Mouse (Mus musculus): ENCODE data around the gene Foxk2. TPM values are rescaled to one million over a fixed set of nuclear protein-coding genes. Genes with fewer than 3 reads are reported as not detected.
A peak's percentile ranks its signal among the peaks of the same experiment; 100 is the strongest.

Foxk2 gene
- polyA plus RNA-seq, 2 experiments, result 11.1 to 43.7 TPM

DNA sequence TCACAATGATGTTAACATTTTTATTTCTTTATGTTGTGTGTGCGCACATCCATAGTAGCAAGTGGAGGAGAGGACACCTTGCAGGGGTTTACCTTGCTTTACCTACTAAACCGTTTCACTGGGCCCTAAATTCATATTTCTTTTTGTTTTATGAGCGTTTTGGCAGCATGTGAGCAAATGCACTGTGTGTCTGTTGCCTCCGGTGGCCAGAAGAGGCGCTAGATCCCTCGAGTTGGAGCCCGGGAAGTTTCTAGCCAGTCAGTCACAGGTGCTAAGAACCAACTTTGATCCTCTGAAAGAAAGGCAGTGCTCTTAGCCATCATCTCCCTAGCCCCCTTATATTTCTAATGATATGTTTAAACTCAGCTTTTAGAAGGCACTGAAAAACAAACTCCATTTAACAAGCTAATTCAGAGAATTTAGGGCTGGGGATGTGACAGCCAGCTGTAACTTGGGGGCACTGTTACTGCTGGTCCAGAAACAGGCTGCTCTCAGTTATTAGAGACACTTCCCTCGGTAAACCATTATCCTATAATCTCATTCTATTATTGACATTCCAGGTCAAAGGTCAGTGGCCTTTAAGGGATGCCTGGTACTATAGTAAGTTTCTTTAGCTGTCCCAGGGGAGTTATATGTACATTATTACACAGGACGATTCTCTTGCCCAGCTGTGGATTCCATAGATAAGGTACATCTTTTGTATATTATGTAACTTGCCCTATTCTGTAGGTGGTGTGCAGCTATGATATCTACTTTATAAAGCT is 24.1 kb upstream of the Foxk2 start:
- 26% methylated on average over 9 of the region's 9 CpGs for WGBS
- no peaks in the 10 kb centered on the region for H3K27me3 ChIP-seq (ENCODE audit: control insufficient read depth, insufficient read depth, low read length)
- ATAC-seq (ENCODE audit: low FRiP score, low read depth) (no peak), DNase-seq (ENCODE audit: low spot score) (peak; percentile 31)
- peaks cover 20% of the 10 kb centered on the region for H3K4me1 ChIP-seq (ENCODE audit: control insufficient read depth, insufficient read depth, low read length)
- H3K4me2 ChIP-seq (replicated peaks; ENCODE audit: low read depth, low read length, severe bottlenecking), result peak overlapping the region; percentile 51
- no peaks in the 10 kb centered on the region for H3K9me3 ChIP-seq (ENCODE audit: control insufficient read depth, low read length)
- peak overlapping the region; percentile 68; the same call in 1 of the 2 replicates for H3K4me3 ChIP-seq (replicated peaks; ENCODE audit: low read length)
- no peak for TF ChIP-seq POLR2A (IDR thresholded peaks at IDR 0.05; ENCODE audit: borderline replicate concordance, extremely low read depth, insufficient read depth, insufficient read length)
- H3K9ac ChIP-seq (ENCODE audit: low read depth, low read length, severe bottlenecking), result no peak overlapping the region
- peak overlapping the region; percentile 98 for H3K27ac ChIP-seq (replicated peaks; ENCODE audit: low read depth, low read length)
- H3K36me3 ChIP-seq (ENCODE audit: control insufficient read depth, insufficient read depth, low read length), result peaks cover 21% of the 10 kb centered on the region

DNA sequence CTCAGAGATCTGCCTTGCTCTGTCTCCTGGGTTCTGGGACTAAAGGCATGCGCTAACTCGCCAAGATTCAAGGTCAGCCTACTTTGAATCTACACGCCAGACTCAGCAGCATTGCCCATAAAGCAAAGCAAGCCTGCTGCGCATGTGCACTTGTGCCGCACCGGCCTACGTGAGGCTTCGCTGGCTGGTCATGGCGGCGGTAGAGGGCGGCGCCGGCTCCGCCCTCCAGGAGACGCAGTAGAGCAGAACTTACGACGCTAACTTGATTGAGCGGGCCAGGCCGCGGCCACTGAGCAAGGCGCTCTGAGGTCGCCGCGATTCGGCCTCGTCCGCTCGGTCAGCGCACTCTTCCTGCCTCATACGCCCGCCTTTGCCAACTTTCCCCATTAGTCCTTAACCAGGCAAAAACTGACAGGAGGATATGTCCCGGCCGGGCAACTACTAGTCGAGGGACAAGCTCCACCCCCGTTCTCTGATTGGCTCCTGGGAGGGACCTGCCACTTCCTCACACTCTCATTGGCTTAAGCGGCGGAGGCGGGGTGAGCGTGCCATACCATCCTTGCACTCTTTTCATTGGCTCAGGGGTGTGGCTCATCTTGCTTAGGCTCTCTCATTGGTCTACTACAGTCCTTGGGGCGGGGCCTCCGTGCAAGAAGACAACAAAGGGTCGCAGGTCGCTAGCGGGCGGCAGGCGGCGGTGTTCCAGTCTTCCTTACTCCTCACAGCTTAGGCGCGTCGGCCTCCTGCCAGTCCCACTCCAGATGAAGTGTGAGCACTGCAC is 23.0 kb upstream of the Foxk2 start, which contains the start of gene Narf:
Gene Narf, plus strand, starts transcription at position 690 of the 781 bp plus-strand sequence.
- peak; percentile 100 for DNase-seq (ENCODE audit: low spot score)
- Histone ChIP-seq H3K27me3 (ENCODE audit: control insufficient read depth, insufficient read depth, low read length) (no peaks in the 10 kb centered on the region), H3K36me3 (ENCODE audit: control insufficient read depth, insufficient read depth, low read length) (peaks cover 32% of the 10 kb centered on the region), H3K27ac (replicated peaks; ENCODE audit: low read depth, low read length) (peak within 1 kb of the TSS; percentile 98), H3K9ac (ENCODE audit: low read depth, low read length, severe bottlenecking) (peak within 1 kb of the TSS; percentile 78), H3K4me1 (ENCODE audit: control insufficient read depth, insufficient read depth, low read length) (peaks cover 20% of the 10 kb centered on the region), H3K4me2 (replicated peaks; ENCODE audit: low read depth, low read length, severe bottlenecking) (peak within 1 kb of the TSS; percentile 52), H3K9me3 (ENCODE audit: control insufficient read depth, low read length) (no peaks in the 10 kb centered on the region), H3K4me3 (replicated peaks; ENCODE audit: low read length) (peak within 1 kb of the TSS; percentile 68)
- peak; percentile 100 for ATAC-seq (ENCODE audit: low FRiP score, low read depth)
- TF ChIP-seq POLR2A (IDR thresholded peaks at IDR 0.05; ENCODE audit: borderline replicate concordance, extremely low read depth, insufficient read depth, insufficient read length), result peak; percentile 97; the same call in 1 of the 2 replicates
- under 1% methylated on average over 50 of the region's 50 CpGs for WGBS

DNA sequence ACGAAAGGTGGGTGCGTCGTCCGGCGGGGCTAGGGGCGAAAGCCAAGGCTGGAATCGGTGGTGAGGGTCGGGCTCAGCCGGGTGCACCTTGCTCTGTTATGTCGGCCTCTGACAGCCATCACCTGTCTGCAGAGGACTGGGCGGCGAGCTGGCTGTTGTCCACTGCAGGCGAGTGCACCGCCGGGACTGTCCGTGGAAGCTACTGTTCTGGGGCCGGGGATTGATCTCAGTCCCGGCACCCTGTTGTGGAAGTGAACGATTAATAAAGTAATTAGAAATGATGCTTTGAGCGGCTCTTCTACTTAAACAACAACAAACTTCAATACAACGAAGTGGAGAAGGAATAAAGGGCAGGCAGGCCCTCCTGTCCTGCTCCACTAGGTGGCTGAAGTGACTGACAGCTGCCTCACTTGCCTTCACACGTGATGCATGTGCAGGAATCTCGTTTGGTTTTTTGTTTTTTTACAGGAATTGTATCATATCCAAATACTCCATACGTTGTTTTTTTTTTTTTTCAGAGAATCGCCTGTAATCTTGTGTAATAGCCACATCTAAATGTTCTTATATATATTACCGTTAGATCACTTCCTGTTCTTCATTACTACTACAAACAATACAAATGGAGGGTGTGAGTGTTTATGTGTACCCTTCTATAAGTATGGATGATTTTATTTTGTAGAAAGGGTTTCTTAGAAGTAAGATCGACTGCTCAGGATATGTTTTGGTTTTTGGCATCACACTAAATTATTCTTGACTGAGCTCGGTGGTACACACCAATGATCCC is 22.3 kb upstream of the Foxk2 start:
- H3K9me3 ChIP-seq (ENCODE audit: control insufficient read depth, low read length), result no peaks in the 10 kb centered on the region
- 5% methylated on average over 28 of the region's 28 CpGs for WGBS
- peak overlapping the region; percentile 78 for H3K9ac ChIP-seq (ENCODE audit: low read depth, low read length, severe bottlenecking)
- no peaks in the 10 kb centered on the region for H3K27me3 ChIP-seq (ENCODE audit: control insufficient read depth, insufficient read depth, low read length)
- no peak for TF ChIP-seq POLR2A (IDR thresholded peaks at IDR 0.05; ENCODE audit: borderline replicate concordance, extremely low read depth, insufficient read depth, insufficient read length)
- peak overlapping the region; percentile 88 for H3K27ac ChIP-seq (replicated peaks; ENCODE audit: low read depth, low read length)
- ATAC-seq (ENCODE audit: low FRiP score, low read depth) (peak; percentile 28), DNase-seq (ENCODE audit: low spot score) (peak; percentile 67)
- peak overlapping the region; percentile 52 for H3K4me2 ChIP-seq (replicated peaks; ENCODE audit: low read depth, low read length, severe bottlenecking)
- H3K4me3 ChIP-seq (replicated peaks; ENCODE audit: low read length), result peak overlapping the region; percentile 68
- peaks cover 39% of the 10 kb centered on the region for H3K36me3 ChIP-seq (ENCODE audit: control insufficient read depth, insufficient read depth, low read length)
- H3K4me1 ChIP-seq (ENCODE audit: control insufficient read depth, insufficient read depth, low read length), result peaks cover 20% of the 10 kb centered on the region

DNA sequence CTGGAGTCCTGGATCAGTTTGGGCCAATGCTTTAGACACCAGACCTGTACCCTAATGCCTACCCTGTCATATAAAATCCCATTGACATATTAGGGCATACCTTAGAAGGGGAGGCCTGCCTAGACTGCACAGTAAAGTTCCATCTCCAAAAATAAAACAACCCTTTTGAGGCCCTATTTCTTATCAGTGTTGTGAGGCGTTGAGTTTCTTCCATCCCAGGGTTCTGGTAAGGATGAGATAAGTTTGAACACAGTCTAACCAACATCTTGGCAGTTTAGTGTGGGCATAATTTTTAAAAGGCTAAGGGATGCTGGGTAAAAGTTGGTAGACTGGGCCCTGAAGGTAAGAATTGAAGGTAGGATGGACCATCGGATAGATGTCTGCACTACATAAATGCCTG is 20.1 kb upstream of the Foxk2 start:
- H3K27me3 ChIP-seq (ENCODE audit: control insufficient read depth, insufficient read depth, low read length), result no peaks in the 10 kb centered on the region
- H3K27ac ChIP-seq (replicated peaks; ENCODE audit: low read depth, low read length), result no peak overlapping the region
- H3K9ac ChIP-seq (ENCODE audit: low read depth, low read length, severe bottlenecking), result no peak overlapping the region
- no peak overlapping the region for H3K4me3 ChIP-seq (replicated peaks; ENCODE audit: low read length)
- ATAC-seq (ENCODE audit: low FRiP score, low read depth) (no peak), DNase-seq (ENCODE audit: low spot score) (no peak)
- no peak for TF ChIP-seq POLR2A (IDR thresholded peaks at IDR 0.05; ENCODE audit: borderline replicate concordance, extremely low read depth, insufficient read depth, insufficient read length)
- H3K9me3 ChIP-seq (ENCODE audit: control insufficient read depth, low read length), result no peaks in the 10 kb centered on the region
- H3K36me3 ChIP-seq (ENCODE audit: control insufficient read depth, insufficient read depth, low read length), result peaks cover 60% of the 10 kb centered on the region
- WGBS, result 92% methylated on average over 2 of the region's 2 CpGs
- H3K4me2 ChIP-seq (replicated peaks; ENCODE audit: low read depth, low read length, severe bottlenecking), result no peak overlapping the region
- peaks cover 20% of the 10 kb centered on the region for H3K4me1 ChIP-seq (ENCODE audit: control insufficient read depth, insufficient read depth, low read length)

DNA sequence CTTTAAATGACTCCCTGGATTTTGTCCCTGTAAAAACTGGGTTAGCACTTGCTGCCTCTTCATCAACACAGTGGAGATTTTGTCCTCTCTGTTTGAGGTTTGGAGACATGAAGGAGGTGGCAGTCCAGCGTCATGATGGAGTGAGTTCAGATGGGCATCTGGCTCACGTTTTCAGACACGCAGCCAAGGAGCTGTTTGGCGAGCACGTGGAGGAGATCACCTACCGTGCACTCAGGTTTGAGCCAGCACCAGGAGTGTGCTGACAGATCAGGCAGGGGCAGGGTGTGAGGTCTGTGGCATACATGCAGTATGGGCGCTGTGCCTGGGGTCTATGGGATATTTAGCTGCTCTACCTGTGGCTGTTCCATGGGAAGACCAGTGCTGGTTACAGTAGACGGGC is 9.6 kb upstream of the Foxk2 start:
- no peak overlapping the region for H3K9ac ChIP-seq (ENCODE audit: low read depth, low read length, severe bottlenecking)
- ATAC-seq (ENCODE audit: low FRiP score, low read depth), result no peak
- H3K4me1 ChIP-seq (ENCODE audit: control insufficient read depth, insufficient read depth, low read length), result no peaks in the 10 kb centered on the region
- TF ChIP-seq POLR2A (IDR thresholded peaks at IDR 0.05; ENCODE audit: borderline replicate concordance, extremely low read depth, insufficient read depth, insufficient read length), result no peak
- H3K4me2 ChIP-seq (replicated peaks; ENCODE audit: low read depth, low read length, severe bottlenecking), result no peak overlapping the region
- 90% methylated on average over 8 of the region's 8 CpGs for WGBS
- H3K9me3 ChIP-seq (ENCODE audit: control insufficient read depth, low read length), result no peaks in the 10 kb centered on the region
- H3K27me3 ChIP-seq (ENCODE audit: control insufficient read depth, insufficient read depth, low read length), result no peaks in the 10 kb centered on the region
- H3K4me3 ChIP-seq (replicated peaks; ENCODE audit: low read length), result no peak overlapping the region
- H3K36me3 ChIP-seq (ENCODE audit: control insufficient read depth, insufficient read depth, low read length), result peaks cover 98% of the 10 kb centered on the region
- no peak for DNase-seq (ENCODE audit: low spot score)
- H3K27ac ChIP-seq (replicated peaks; ENCODE audit: low read depth, low read length), result no peak overlapping the region

All from limb, embryonic 14.5 days (tissue).